Mouse (Mus musculus) kidney, adult 11 months (tissue): ENCODE data around the gene Gpx3.
A peak's percentile ranks its signal among the peaks of the same experiment; 100 is the strongest.
"Not testable (repeated sequence)": the region's sequence is repeated elsewhere in the genome, so short reads cannot be mapped to it uniquely, and the experiment has no call there.

ENCODE experiments used
- DNase-seq: peaks from one replicate; pipeline ENCODE4 v3.0.0; 2022

Gpx3 gene

DNA sequence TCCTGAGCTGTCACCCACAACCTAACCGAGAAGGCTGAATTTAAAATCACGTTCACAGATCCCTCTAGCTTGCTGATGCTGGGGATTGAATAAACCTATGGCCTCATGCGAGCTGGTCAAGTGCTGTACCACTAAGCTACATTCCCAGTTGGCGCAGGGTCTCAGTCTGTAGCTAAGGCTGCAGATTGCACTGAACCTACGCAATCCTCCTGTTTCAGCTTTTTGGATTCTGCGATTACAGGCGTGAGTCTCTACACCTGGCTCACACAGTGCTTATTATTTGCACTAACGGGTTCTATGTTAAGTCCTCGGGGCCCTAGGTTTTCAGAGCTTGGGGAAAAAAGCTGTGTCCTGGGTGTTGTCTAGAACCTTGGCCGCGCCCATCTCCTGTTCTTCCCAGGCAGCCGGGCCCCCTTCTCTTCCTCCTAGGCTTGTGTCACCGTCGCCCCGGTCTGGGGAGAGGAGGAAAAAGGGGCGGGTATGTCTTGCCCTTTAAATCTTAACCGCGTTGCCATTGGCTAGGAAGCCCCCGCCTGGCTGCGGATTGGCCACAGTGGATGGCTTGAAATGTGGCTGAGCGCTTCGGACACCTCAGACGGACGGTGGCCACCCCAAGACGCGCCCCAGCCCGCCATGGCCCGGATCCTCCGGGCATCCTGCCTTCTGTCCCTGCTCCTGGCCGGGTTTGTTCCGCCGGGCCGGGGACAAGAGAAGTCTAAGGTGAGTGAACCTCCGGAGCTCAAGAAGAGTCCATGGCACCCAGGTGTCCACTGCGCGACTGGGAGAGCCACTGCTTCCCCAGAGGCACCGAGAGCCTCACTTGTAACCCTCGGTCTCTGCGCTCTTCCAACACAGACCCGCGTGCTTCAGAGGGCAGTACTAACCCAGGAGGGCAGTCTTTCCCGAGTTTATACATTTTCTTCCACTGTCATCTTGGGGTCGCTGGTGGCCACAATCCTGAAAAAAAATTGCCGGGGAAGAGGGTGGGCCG lies at the start of gene Gpx3:
Gene Gpx3 (plus strand): TSS at position 121 of the 991 bp plus-strand sequence.
- DNase-seq, result peak; percentile 91

DNA sequence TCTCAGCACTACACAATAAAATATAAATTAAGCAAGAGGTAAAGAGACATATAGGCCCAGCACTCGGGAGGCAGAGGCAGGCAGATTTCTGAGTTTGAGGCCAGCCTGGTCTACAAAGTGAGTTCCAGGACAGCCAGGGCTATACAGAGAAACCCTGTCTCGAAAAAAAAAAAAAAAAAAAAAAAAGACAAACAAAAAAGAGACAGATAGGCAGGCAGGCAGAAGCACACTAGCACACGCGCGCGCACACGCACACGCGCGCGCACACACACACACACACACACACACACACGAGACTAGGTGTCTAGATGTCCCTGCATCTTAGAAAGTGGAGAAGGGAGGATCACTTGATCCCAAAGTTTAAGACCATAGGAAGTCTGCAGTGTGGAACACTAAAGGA lies 43.4 kb upstream of the Gpx3 start:
- DNase-seq, result not testable (repeated sequence)

DNA sequence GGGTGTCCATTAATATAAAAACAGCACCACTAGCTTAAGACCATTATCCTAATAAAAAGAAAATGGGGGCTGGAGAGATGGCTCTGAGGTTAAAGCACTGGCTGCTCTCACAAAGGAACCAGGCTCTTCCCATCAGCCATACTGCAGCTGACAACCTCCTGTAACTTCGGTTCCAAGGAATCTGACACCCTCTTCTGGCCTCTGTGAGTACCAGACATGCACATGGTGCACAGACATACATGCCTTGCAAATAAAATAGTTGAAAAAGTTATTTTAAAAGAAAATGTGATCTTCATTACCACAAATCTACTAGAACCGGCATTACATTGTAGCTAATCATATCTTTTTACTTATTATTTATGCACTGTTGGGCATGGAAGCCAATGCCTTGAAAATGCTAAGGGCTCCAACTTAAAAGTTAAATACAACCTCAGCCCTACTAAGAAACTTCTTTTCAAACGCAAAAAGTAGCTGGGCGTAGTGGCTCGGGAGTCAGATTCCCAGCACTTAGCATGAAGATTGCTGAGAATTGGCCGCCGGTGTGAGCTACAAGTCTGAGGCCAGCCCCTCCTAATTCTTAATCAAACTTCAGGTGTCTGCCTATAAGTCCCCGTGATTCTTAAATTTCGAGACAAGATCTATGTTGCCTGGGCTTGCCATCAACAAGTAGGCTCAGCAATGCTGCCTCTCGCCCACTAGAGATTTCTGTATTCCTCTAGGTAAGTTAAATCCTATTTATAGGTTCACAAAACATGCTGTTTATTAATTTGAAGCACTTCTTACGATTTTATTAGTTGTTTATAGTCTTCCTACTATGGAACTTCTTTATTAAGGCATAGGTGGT lies 42.7 kb upstream of the Gpx3 start:
- DNase-seq, result no peak

DNA sequence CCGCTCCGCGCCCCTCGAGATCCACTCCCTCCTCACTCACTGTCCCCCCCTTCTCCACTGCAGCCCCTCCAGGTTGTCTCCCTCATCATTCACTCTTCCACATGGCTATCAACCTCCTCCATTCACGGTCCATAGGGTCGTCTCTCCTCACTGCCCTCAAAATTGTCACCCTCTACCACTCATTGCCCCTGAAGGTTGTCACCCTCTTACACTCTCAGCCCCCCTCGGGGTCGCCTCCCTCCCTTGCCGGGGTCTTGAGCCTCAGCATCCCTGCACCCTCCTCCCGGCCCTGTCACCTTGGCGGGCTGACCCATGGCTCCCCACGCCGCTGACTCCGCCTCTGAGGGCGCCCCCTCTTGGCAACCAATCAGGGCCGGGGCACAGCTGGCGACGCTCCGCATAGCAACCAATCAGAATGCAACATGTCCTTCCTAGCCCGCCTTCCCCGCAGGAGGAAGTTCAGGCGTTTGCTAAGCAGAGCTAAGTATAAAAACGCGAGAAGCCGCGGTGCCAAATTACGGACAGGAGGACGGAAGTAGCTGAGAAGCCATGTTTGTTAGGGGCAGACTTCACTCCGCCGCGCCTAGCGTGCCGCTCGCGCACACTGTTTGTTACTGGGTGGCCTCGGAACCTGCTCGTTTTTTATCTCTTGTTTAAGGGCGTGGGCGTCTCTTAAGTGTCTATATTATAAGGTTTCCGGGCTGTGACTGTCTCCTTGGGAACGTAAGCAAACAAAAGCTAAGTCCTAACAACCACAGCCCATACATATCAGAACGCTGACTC lies 41.8 kb upstream of the Gpx3 start, which contains the start of gene Lyrm7:
Gene Lyrm7 (minus strand): TSS at position 661 of the 783 bp plus-strand sequence.
- DNase-seq, result peak; percentile 98

DNA sequence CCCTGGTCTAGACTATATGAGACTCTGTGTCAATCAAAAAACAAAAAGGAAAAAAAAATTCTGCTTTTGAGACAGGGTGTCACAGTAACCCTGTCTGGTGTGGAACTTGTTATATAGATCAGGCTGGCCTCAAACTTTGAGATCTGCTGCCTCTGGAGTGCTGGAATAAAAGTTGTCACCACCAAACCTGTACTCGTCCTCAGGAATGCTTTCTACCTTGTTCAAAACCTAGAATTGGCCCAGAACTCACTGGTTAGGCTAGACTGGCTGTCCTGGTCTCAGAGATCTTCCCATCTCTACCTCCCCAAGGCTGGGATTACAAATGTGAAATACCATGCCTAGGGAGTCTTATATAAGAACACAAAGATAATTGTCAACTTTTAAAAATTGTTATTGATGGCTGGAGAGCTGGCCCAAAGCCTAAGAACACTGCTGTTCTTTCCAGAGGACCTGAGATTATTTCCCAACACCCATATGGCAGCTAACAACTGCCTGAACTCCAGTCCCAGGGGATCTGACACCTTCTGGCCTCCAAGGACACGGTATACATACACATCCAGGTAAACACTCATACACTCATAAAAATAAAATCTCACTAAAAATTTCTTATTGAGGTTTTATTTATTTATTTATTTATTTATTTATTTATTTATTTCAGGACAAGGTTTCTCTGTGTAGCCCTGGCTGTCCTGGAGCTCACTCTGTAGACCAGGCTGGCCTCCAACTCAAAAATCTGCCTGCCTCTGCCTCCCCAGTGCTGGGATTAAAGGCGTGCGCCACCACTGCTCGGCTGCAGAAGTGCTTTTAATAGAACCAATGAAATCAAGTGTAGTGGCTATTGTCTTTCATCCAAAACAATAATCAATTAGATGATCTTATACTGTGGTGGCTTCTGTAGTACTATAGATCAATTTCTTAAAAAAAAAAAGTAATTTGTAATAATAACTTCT lies 40.5 kb upstream of the Gpx3 start:
- no peak for DNase-seq

DNA sequence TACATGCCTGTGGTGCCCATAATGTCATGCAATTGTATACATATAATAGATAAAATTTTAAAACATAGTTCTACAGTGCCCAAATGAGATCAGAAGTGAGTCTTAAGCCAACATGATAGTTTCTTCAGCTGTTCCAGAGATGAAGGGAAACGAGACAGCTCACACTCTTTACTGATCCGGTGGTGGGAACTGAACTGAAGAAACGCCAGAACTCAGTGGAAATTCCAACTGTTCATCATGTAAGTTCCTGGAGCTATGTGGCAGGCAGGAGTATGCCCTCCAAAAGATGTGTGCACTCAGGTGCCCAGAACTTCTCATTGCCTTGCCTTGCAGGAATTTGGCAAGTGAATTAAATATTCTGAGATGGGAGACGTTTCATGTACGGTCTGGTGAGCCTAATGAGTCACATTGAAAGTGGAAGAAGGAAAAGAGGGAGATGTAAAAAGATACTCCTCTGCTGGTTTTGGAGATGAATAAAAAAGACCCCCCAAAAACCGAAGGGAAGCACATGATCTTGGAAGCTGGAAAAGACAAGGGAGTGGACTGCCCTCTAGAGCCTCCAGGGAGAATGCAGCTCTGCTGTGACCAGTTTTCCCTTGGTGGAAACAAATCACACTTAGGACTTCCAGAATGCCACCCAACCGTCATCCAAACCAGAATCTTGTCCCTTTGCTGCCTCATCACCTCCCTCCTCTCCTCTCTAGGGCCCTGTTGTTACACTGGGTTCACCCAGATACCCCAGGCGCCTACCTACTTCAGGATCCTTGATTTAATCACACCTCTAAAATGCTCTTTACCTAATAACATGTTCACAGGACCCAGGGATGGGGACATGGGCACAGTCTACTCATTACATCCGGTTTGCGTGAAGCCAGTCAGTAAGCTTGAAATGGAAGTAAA lies 39.4 kb upstream of the Gpx3 start:
- peak; percentile 44 for DNase-seq

DNA sequence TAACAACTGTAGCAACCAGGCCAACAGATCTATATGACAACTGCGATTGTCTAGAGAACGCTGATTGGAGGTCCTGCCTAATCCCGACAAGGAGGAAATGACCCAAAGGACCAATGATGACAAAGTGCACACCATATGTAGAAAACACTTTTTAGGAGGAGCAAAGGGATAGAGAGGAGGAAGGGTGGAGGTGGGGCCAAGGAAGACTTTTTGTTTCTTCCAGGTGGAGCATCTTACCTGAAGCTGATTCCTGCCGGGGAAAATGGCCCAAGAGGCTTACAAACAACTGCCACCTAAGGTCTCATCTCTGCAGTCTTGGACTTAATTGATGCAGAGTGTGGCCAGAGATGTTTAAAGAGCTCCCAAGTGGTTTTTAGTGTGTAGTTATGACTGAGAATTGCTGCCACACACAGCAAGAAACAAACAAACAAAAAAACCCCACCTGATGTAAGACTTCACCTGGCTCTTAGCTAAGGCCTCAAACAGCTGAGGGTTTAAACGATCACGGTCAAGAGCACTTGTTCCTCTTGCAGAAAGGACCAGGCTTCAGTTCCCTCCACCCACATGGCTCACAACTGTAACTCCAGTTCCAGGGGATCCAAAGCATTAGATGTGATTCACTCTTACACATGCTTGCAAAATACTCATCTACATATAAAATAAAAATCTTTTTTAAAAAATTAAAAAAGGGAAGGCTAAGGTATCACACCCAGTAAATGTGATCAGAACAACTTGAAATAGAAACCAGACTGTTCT lies 36.7 kb upstream of the Gpx3 start:
- no peak for DNase-seq

DNA sequence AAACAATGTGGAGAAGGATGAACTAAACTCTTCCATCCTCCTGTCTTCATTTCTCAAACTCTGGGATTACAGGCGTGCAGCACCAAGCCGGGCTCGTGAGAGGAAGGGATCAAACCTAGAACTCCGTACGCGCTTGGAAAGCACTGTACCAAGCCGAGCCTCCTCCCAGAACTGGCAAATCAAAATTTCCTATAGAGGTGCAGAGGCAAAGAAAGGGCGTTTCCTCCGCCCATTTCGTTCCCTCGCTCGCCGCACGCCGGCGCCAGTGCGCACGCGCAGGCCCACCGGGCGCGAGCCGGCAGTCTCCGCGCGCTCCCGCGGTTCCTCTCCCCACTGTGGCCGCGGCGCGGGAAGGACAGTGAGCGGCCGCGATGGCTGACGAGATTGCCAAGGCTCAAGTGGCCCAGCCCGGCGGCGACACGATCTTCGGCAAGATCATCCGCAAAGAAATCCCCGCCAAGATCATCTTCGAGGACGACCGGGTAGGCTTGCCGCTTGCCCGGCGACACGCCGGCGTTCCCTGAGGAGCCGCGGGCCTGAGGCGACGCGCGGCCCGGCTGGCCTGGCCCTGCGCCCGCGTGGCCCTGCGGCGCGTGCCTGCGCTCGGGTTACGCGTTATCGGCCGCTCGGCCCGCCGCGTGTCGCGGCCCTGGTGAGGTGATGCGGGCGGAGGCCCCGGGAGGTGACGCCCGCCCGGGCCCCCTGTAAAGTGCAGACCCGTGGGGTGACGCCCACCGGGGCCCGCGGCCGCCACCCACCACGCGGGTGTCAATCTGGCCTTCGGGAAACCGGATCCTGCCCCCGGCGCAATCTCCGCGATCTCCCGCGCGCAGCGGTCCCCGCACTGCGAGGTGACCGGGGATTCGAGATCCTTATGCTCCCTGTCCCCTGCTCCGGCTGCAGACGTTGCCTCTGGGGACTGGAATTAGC lies 35.9 kb upstream of the Gpx3 start, which contains the start of gene Hint1:
Gene Hint1 (plus strand): TSS at position 265 of the 930 bp plus-strand sequence.
- peak; percentile 92 for DNase-seq

DNA sequence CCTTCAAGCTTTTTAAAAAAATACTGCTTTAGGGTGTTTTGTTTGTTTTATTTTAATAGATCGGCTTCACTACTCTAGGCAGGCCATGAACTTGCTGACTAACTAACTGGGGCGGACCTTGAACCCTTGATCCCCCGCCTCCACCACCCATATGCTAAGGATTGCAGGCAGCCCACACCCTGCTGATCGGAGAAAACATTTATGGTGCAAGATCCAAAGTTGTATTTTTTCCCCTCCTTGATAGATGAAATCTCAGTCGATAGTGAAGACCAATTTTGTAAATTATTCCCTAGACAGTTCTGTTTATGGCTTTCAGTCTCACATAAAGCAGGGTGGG lies 35.2 kb upstream of the Gpx3 start:
- DNase-seq, result peak; percentile 71

DNA sequence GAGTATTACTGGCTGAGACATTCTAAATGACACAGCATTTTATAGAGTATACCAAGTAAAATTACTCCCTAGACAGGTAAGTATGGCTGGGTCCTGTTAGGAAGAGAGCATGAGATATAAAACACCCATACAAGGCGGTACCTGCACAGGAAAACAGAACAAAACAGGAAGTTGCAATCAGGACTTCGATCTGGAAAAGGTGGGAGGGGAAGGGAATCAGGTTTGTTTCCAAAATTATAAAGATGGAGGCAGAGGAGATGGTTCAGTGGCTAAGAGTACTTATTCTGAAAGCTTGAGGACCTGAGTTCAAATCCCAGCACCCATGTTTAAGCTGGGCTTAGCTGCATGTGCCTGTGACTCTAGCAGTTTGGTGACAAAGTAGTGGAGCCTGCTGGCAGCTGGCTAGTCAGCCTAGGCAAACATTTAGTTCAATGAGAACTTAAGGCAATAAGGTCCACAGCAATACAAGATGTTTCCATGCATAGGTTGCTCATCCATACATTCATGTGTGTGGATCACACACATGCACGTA lies 34.3 kb upstream of the Gpx3 start:
- peak; percentile 11 for DNase-seq

DNA sequence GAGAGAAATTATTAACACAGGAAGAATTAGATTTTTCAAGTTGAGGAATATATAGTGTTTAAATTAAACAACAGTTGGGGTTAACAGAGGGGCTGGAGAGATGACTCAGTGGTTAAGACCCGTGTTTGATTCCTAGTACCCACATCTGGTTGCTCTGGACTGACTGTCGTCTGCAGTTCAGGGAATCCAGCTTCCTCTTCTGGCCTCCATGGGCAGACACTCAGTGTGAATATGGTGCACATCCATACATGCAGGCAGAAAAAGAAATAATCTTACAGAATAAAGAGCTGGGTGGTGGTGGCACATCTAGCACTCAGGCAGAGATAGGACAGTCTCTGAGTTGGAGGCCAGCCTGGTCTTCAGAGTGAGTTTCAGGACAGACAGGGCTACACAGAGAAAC lies 33.8 kb upstream of the Gpx3 start:
- no peak for DNase-seq

DNA sequence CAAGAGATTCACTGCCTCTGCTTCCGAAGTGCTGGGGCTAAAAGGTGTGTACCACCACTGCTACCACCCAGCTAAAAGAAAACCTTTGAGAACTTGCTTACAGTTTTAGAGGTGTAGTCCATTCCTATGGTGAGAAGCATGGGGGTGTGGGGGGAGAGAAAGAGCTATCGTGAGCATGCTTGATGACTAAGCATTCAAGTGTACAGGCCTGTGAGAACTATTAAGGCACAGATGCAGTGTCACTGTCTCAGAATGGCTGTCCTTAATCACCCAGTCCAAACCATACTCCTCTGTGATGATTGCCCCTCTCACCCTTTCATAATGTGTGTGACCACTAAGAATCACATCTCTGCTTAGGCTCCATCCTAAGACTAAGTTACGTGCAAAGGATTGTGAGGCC lies 32.9 kb upstream of the Gpx3 start:
- DNase-seq, result no peak

DNA sequence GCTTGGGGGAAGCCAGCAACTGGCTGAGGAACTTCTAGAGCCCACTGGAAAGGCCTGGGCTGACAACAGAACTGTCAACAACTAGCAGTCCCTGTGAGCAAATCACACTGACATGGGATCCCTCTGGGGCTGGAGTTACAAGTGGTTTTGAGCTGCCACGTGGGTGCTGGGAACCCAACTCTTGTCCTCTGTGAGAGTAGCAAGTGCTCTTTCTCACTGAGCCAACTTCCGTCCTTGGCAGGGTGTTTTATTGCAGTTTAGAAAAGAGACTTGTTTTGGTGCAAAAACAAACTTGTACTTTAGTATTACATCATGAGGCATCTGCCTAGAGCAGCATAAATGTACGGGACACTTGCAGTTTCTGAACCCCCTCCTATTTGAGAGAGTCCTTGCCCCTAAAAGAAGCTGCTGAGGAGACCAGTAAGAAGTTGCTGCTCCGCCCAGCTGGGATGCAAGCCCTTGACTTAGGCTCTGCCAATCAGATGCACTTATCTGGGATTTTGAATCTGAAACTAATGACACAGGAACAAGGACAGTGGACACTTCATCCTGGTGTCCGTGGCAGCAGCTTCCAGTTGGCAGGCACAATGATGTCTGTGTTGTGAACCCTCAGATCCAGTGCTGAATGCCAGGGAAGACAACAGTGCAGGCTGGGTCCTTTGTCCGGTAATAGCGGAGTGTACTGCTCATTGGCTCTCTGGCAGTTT lies 30.3 kb upstream of the Gpx3 start:
- DNase-seq, result no peak

DNA sequence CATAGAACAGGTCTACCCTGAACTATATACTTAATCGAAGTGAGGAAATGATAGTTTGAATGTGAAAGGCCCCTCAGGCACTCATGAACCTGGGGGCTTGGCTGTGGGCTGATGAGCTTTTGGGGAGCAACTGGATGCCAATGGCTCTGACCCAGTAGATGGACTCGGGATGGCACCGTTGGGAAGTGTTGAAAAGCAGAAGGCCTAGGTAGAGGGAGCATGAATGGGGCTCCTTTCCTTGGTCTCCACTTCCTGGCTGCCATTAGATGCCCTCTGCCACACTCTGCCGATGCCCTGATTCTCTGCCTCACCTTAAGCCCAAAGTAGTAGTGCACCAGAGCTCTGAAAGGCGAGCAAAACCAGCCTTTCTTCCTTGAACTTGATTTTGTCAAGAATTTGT lies 26.2 kb upstream of the Gpx3 start:
- no peak for DNase-seq

DNA sequence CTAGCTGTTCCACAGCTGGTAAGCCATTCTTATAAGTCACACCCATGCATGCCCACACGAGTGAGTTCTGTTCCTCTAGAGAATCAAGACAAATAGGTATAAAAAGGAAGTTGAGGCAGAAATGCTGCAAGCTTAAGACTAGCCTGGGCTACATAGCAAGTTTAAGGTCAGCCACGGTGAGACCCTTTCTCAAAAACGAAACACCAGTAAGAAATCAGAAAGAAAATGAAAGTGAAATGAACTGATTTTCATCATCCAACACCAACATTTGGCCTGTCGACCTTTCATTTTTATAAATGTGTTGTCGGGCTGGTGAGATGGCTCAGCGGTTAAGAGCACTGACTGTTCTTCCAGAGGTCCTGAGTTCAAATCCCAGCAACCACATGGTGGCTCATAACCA lies 23.4 kb upstream of the Gpx3 start:
- DNase-seq, result no peak

DNA sequence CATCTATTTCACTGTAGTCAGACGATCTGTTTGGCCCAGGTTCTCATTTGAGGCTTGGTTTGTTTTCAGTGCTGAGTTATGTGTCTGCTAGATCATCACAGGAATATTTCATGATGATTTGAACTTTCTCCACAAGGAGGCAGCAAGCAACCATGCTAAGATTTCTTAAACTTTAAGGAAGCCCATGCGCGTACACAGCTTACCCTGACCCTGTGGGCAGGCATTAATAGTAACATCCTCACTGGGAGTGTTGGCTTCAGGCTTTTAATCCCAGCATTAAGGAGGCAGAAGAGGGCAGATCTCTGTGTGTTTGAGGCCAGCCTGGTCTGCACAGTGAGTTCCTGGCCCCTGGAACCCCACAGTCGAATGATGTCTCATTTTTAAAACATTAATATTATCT lies 22.8 kb upstream of the Gpx3 start:
- peak; percentile 67 for DNase-seq

DNA sequence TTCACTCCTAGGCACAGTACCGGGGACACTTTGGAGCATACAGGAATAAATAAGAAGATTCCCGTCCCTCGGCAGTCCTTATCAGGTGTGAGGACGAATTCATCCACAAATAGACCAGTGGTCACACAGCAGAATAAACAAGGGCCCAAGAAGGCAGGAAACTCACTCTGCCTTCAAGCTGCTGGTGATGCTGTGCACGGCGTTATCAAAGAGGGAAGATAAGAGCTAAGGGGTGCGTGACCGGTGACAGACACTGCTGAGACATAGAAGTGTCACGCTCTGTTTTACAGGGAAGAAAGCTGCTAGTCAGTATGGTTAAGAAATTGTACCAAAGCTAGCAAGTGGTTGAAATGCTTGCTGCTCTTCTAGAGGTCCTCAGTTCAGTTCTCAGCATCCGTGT lies 22.3 kb upstream of the Gpx3 start:
- no peak for DNase-seq

DNA sequence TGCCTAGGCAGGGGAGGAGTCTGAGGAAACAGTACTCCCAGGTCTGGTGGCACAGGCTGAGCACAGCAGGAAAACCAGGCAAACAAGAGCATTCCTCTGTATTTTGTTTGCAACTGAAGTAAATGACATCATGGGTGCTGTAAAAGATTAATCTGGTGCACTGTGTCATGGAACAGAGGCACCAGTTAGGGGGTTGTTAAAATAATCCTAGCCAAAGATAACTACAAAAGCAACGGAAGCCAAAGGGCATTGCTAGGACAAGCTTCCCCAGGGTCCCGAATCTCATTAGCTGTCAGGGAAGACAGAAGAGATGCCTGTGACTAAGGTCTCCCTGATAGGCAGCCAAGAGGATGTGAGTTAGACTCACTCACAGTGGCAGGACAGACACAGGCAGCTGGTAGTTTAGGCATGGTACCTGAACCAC lies 21.2 kb upstream of the Gpx3 start:
- DNase-seq, result peak; percentile 86
